ENCODE assay signal across 9 mouse cellular contexts in the genomic region with DNA sequence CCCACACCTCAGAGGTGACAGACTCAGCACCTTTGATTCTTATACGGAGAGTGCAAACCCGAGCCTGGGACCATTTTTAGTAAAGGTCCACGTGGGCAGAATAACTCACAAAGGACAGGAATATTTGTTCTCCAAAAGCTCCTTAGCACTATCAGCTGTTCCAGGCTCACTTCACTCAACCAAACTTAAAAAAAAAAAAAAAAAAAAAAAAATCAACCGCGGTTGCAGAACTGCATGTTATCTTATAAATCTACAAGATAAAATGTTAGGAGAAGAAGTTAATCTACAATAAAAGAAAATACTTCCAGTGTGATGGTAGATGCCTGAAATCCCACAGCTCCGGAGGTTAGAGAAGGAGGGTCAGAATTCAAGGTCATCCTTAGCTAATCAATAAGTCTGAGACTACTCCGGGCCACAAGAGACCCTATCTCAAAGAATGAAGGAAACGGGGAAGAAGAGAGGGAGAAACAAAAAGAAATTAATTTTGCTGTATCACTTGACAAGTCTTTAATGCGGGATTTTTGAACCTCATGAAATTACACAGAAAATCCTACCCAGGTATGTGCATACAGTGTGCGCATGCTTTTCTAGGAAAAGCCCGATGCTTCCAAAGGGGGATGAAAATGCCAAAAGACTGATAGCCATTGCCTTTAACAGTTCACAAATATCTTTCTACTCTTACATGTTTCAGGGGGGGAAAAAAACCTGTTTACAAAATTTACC. TPM values are rescaled to one million over a fixed set of nuclear protein-coding genes. Genes with fewer than 3 reads are reported as not detected.
DNase-seq lines count a peak whose midpoint lies in the region; ATAC-seq and TF ChIP-seq lines count a peak whose summit lies in the region.
"Had no signal": no experiment of that assay in that cellular context is flagged by ENCODE, and none has a peak within 500 bp of the region (broad histone marks: within the 10 kb centered on the region; RNA-seq: fewer than 3 reads in every experiment).

No protein-coding gene starts in this region.

- no peak for ATAC-seq in kidney, embryonic 16.5 days (ENCODE audit: low FRiP score, low TSS enrichment)
- no peak for ATAC-seq in embryonic facial prominence, embryonic 14.5 days (ENCODE audit: low read depth)
- ATAC-seq in intestine, postnatal 0 days: no peak
- no peak for ATAC-seq in neural tube, embryonic 12.5 days (ENCODE audit: low FRiP score, low read depth)

- DNase-seq in kidney, adult 9 months: no peak
- DNase-seq in embryonic facial prominence, embryonic 14.5 days (ENCODE audit: low spot score): no peak
- DNase-seq in right cerebral cortex, postnatal 14 days: no peak
- no peak for DNase-seq in frontal cortex, postnatal 10 days (ENCODE audit: low spot score in 2 of 2)
- DNase-seq in kidney, adult 11 months: no peak
- DNase-seq: lung, adult 18-20 months had no signal

- H3K27ac ChIP-seq in kidney, embryonic 16.5 days (ENCODE audit: low read length): no peak overlapping the region
- H3K27ac ChIP-seq in embryonic facial prominence, embryonic 14.5 days (replicated peaks; ENCODE audit: low read depth, low read length): peak overlapping the region; percentile 93; the same call in 1 of the 2 replicates
- H3K27ac ChIP-seq in intestine, postnatal 0 days (ENCODE audit: low read depth, low read length): peak overlapping the region; percentile 57; the same call in 1 of the 2 replicates
- H3K27ac ChIP-seq in neural tube, embryonic 12.5 days: no peak overlapping the region

- H3K4me3 ChIP-seq in kidney, embryonic 16.5 days (ENCODE audit: low read length): peak overlapping the region; percentile 79
- H3K4me3 ChIP-seq in embryonic facial prominence, embryonic 14.5 days (ENCODE audit: low read depth, low read length): peak overlapping the region; percentile 87
- H3K4me3 ChIP-seq in intestine, postnatal 0 days (ENCODE audit: low read depth, low read length): peak overlapping the region; percentile 94
- no peak overlapping the region for H3K4me3 ChIP-seq in neural tube, embryonic 12.5 days

- no peak for TF ChIP-seq CTCF in intestine, postnatal 0 days (IDR thresholded peaks at IDR 0.05; ENCODE audit: low read depth)

- no peaks in the 10 kb centered on the region for H3K27me3 ChIP-seq in kidney, embryonic 16.5 days (ENCODE audit: insufficient read depth, low read length)
- H3K27me3 ChIP-seq in embryonic facial prominence, embryonic 14.5 days (replicated peaks; ENCODE audit: control insufficient read depth, insufficient read depth, low read length): no peaks in the 10 kb centered on the region
- no peaks in the 10 kb centered on the region for H3K27me3 ChIP-seq in intestine, postnatal 0 days (replicated peaks; ENCODE audit: control insufficient read depth, insufficient read depth, low read length)
- no peaks in the 10 kb centered on the region for H3K27me3 ChIP-seq in neural tube, embryonic 12.5 days (replicated peaks)

- no peaks in the 10 kb centered on the region for H3K9me3 ChIP-seq in kidney, embryonic 16.5 days (ENCODE audit: low read length)
- H3K9me3 ChIP-seq in embryonic facial prominence, embryonic 14.5 days (ENCODE audit: control insufficient read depth, low read length): no peaks in the 10 kb centered on the region
- no peaks in the 10 kb centered on the region for H3K9me3 ChIP-seq in intestine, postnatal 0 days (ENCODE audit: control insufficient read depth)
- no peaks in the 10 kb centered on the region for H3K9me3 ChIP-seq in neural tube, embryonic 12.5 days

- 28% methylated on average over 11 of the region's 11 CpGs for WGBS in kidney, embryonic 16.5 days
- WGBS in embryonic facial prominence, embryonic 14.5 days: 55% methylated on average over 11 of the region's 11 CpGs
- WGBS in intestine, postnatal 0 days: 21% methylated on average over 11 of the region's 11 CpGs
- 72% methylated on average over 11 of the region's 11 CpGs for WGBS in neural tube, embryonic 12.5 days

- peak overlapping the region; percentile 68 for H3K9ac ChIP-seq in kidney, embryonic 16.5 days (replicated peaks; ENCODE audit: low read length)
- H3K9ac ChIP-seq in embryonic facial prominence, embryonic 14.5 days (ENCODE audit: low read depth, low read length): peak overlapping the region; percentile 92
- H3K9ac ChIP-seq in intestine, postnatal 0 days (ENCODE audit: low read depth, low read length): peak overlapping the region; percentile 79
- H3K9ac ChIP-seq in neural tube, embryonic 12.5 days: 0 out of 2 replicates have a peak overlapping the region, but pooled peaks have one; percentile 21

- peak overlapping the region; percentile 73 for H3K4me2 ChIP-seq in kidney, embryonic 16.5 days (replicated peaks; ENCODE audit: low read depth, low read length)
- H3K4me2 ChIP-seq in embryonic facial prominence, embryonic 14.5 days (ENCODE audit: low read depth, low read length): peak overlapping the region; percentile 71
- peak overlapping the region; percentile 68 for H3K4me2 ChIP-seq in intestine, postnatal 0 days (replicated peaks; ENCODE audit: low read depth)
- H3K4me2 ChIP-seq in neural tube, embryonic 12.5 days (replicated peaks): peak overlapping the region; percentile 69

- peaks cover 26% of the 10 kb centered on the region for H3K4me1 ChIP-seq in kidney, embryonic 16.5 days (ENCODE audit: insufficient read depth, low read length)
- H3K4me1 ChIP-seq in embryonic facial prominence, embryonic 14.5 days (ENCODE audit: control insufficient read depth, insufficient read depth, low read length): peaks cover 21% of the 10 kb centered on the region
- 0 out of 2 replicates have a peak, but pooled peaks cover 14% of the 10 kb centered on the region for H3K4me1 ChIP-seq in intestine, postnatal 0 days (replicated peaks; ENCODE audit: control insufficient read depth, insufficient read depth, low read length)
- H3K4me1 ChIP-seq in neural tube, embryonic 12.5 days: peaks cover 15% of the 10 kb centered on the region

- H3K36me3 ChIP-seq in kidney, embryonic 16.5 days (ENCODE audit: insufficient read depth, low read length): peaks cover 19% of the 10 kb centered on the region
- H3K36me3 ChIP-seq in embryonic facial prominence, embryonic 14.5 days (ENCODE audit: control insufficient read depth, insufficient read depth, low read length): peaks cover 15% of the 10 kb centered on the region
- peaks cover 10% of the 10 kb centered on the region for H3K36me3 ChIP-seq in intestine, postnatal 0 days (ENCODE audit: control insufficient read depth, insufficient read depth)
- H3K36me3 ChIP-seq in neural tube, embryonic 12.5 days: peaks cover 17% of the 10 kb centered on the region

RNA-seq across cellular contexts. Expression of gene Sec31a, which starts 1.4 kb away (rescaled TPM):
- polyA plus RNA-seq in kidney, embryonic 16.5 days (2015; fragmentation: Nextera tagmentation; extraction: Ambion mirVana): 174 and 191 TPM in 2 replicates
- polyA plus RNA-seq in embryonic facial prominence, embryonic 14.5 days (2014; fragmentation: Nextera tagmentation; extraction: Ambion mirVana): 245 and 247 TPM in 2 replicates
- polyA plus RNA-seq in intestine, postnatal 0 days (2015; fragmentation: Nextera tagmentation; extraction: Ambion mirVana): 230 and 242 TPM in 2 replicates
- 108 and 112 TPM in 2 replicates for polyA plus RNA-seq in neural tube, embryonic 12.5 days (2016; fragmentation: Nextera tagmentation; extraction: Ambion mirVana)

Comparison
In these comparisons a context has a peak if more than half of its experiments do, and no peak if none do; other contexts are left out.
1. H3K27ac ChIP-seq: peak in embryonic facial prominence, embryonic 14.5 days (single experiment) and intestine, postnatal 0 days (single experiment); none in kidney, embryonic 16.5 days (single experiment) and neural tube, embryonic 12.5 days (single experiment).
2. H3K9ac ChIP-seq: peak in every context shown above with its lines; median percentile 92 in embryonic facial prominence, embryonic 14.5 days; 79 in intestine, postnatal 0 days; 68 in kidney, embryonic 16.5 days; 21 in neural tube, embryonic 12.5 days.
3. Peak in every context shown above with its lines, with median percentiles within 50 percentile points of each other: H3K4me2 ChIP-seq.